Mouse (Mus musculus) heart, postnatal 0 days (tissue): ENCODE data around the gene Tent4a. TPM values are rescaled to one million over a fixed set of nuclear protein-coding genes. Genes with fewer than 3 reads are reported as not detected.

Source experiments
- ATAC-seq: fragments of 200-750 bp; cut with Nextera tagmentation; 2 replicates; pipeline ENCODE4 v1.8.0; 2017; ENCODE audit warnings: low read depth, moderate number of reproducible peaks, moderate library complexity; ENCODE audit not compliant: insufficient read depth
- DNase-seq: peaks from one replicate; pipeline ENCODE4 v3.0.0-alpha.2; 2016; ENCODE audit warnings: low spot score
- H3K27ac ChIP-seq: fragments of 300-500 bp; sonication (generic); 2 replicates; pipeline ENCODE4 v1.5.1; 2014; ENCODE audit warnings: low read depth, mild to moderate bottlenecking
- H3K27me3 ChIP-seq: fragments of 300-500 bp; sonication (generic); 2 replicates; pipeline ENCODE4 v1.6.1; 2014; ENCODE audit warnings: low read length, mixed read lengths; ENCODE audit not compliant: control insufficient read depth, insufficient read depth
- H3K36me3 ChIP-seq: fragments of 300-500 bp; sonication (generic); replicated peaks from 2 replicates; pipeline ENCODE4 v1.6.1; 2014; ENCODE audit warnings: low read length, mixed read lengths; ENCODE audit not compliant: control insufficient read depth, insufficient read depth
- H3K4me1 ChIP-seq: fragments of 300-500 bp; sonication (generic); 2 replicates; pipeline ENCODE4 v1.6.1; 2014; ENCODE audit warnings: antibody characterized with exemption; ENCODE audit not compliant: control insufficient read depth, insufficient read depth
- H3K4me2 ChIP-seq: fragments of 300-500 bp; sonication (generic); 2 replicates; pipeline ENCODE4 v1.6.1; 2014; ENCODE audit warnings: low read depth, mild to moderate bottlenecking, low read length, moderate library complexity
- H3K4me3 ChIP-seq: fragments of 300-500 bp; sonication (generic); 2 replicates; pipeline ENCODE4 v1.5.1; 2014; ENCODE audit warnings: low read depth, low read length
- H3K9ac ChIP-seq: fragments of 300-500 bp; sonication (generic); replicated peaks from 2 replicates; pipeline ENCODE4 v1.6.1; 2014; ENCODE audit warnings: low read depth, low read length, mixed read lengths
- H3K9me3 ChIP-seq: fragments of 300-500 bp; sonication (generic); replicated peaks from 2 replicates; pipeline ENCODE4 v1.6.1; 2016; ENCODE audit warnings: low read length; ENCODE audit not compliant: control insufficient read depth
- CTCF ChIP-seq: IDR thresholded peaks from 2 replicates; pipeline ENCODE4 v1.5.1; 2016; ENCODE audit warnings: antibody characterized with exemption, control low read depth, low read depth
- EP300 ChIP-seq: IDR thresholded peaks from 2 replicates; pipeline ENCODE4 v1.6.1; 2016; ENCODE audit warnings: antibody characterized with exemption, low read depth
- WGBS: fragments of 180-500 bp; shearing (Covaris S2); extraction: QIAGEN DNeasy Blood & Tissue Kit; methylation state at CpG from one replicate; pipeline ENCODE4 v1.1.7; 2014; 5-methylcytosine and 5-hydroxymethylcytosine counted together
- polyA plus RNA-seq: library from polyadenylated mRNA; unstranded; fragments of >200 nt; fragmentation: Nextera tagmentation; extraction: Ambion mirVana; gene quantifications from 2 replicates; pipeline ENCODE4 v1.2.1, GENCODE M21; 2015
- total RNA-seq: library from RNA; depleted of rRNA; stranded (reverse); fragments of >200 nt; gene quantifications from 2 replicates; pipeline ENCODE4 v1.2.3, GENCODE M21; 2014; ENCODE audit warnings: low replicate concordance

Tent4a gene
- total and polyA plus RNA-seq, 2 experiments from 2014 or later: 1.9 to 6.5 TPM

GRCm38 (mm10) chr13:69488565-69489255 is 45.7 kb downstream of the Tent4a start:
- no peak overlapping the region for H3K27ac ChIP-seq
- H3K4me1 ChIP-seq: peaks cover 7% of the 10 kb centered on the region; the same call in 1 of the 2 replicates
- H3K36me3 ChIP-seq: no peaks in the 10 kb centered on the region
- no peaks in the 10 kb centered on the region for H3K9me3 ChIP-seq
- ATAC-seq (no peak), DNase-seq (no peak)
- no peak overlapping the region for H3K9ac ChIP-seq
- no peak overlapping the region for H3K4me3 ChIP-seq
- no peak for TF ChIP-seq EP300
- TF ChIP-seq CTCF: no peak
- peaks cover 21% of the 10 kb centered on the region; the same call in 1 of the 2 replicates for H3K27me3 ChIP-seq
- WGBS: 30% methylated on average over 13 of the region's 13 CpGs
- H3K4me2 ChIP-seq: no peak overlapping the region

- WGBS: 2% methylated on average over 26 of the region's 26 CpGs
- Histone ChIP-seq H3K27ac (no peak overlapping the region), H3K36me3 (no peaks in the 10 kb centered on the region), H3K4me1 (peaks cover 9% of the 10 kb centered on the region), H3K9ac (no peak overlapping the region; the same call in 1 of the 2 replicates), H3K27me3 (peaks cover 21% of the 10 kb centered on the region; the same call in 1 of the 2 replicates), H3K4me3 (peak overlapping the region; percentile 25), H3K9me3 (no peaks in the 10 kb centered on the region), H3K4me2 (peak overlapping the region; percentile 59)
- no peak for DNase-seq
- no peak for ATAC-seq
- TF ChIP-seq CTCF (no peak), EP300 (no peak)
Observed at GRCm38 (mm10) chr13:69487611-69488275, 46.7 kb downstream of the Tent4a start.

GRCm38 (mm10) chr13:69487108-69487507 is 47.3 kb downstream of the Tent4a start:
- peaks cover 21% of the 10 kb centered on the region; the same call in 1 of the 2 replicates for H3K27me3 ChIP-seq

GRCm38 (mm10) chr13:69485833-69486232 is 48.6 kb downstream of the Tent4a start:
- no peak overlapping the region for H3K27ac ChIP-seq
- H3K27me3 ChIP-seq: peaks cover 21% of the 10 kb centered on the region; the same call in 1 of the 2 replicates
- H3K4me3 ChIP-seq: no peak overlapping the region
- H3K4me2 ChIP-seq: no peak overlapping the region
- no peak overlapping the region for H3K9ac ChIP-seq
- ATAC-seq (no peak), DNase-seq (no peak)
- WGBS: 49% methylated on average over 7 of the region's 7 CpGs
- H3K36me3 ChIP-seq: no peaks in the 10 kb centered on the region
- TF ChIP-seq EP300: no peak
- no peak for TF ChIP-seq CTCF
- H3K9me3 ChIP-seq: no peaks in the 10 kb centered on the region
- peaks cover 23% of the 10 kb centered on the region for H3K4me1 ChIP-seq

More at GRCm38 (mm10) chr13:69487108-69487507, 47.3 kb downstream of the Tent4a start:
- H3K9me3 ChIP-seq: no peaks in the 10 kb centered on the region
- DNase-seq (no peak), ATAC-seq (no peak)
- TF ChIP-seq EP300: no peak
- TF ChIP-seq CTCF: no peak
- no peak overlapping the region for H3K27ac ChIP-seq
- no peak overlapping the region for H3K4me2 ChIP-seq
- H3K9ac ChIP-seq: no peak overlapping the region
- peaks cover 12% of the 10 kb centered on the region for H3K4me1 ChIP-seq
- WGBS: 83% methylated on average over 7 of the region's 7 CpGs
- no peak overlapping the region for H3K4me3 ChIP-seq
- H3K36me3 ChIP-seq: no peaks in the 10 kb centered on the region

GRCm38 (mm10) chr13:69485326-69485725 is 49.1 kb downstream of the Tent4a start:
- DNase-seq: peak; percentile 65
- H3K9ac ChIP-seq: no peak overlapping the region
- 10% methylated on average over 6 of the region's 6 CpGs for WGBS
- H3K27ac ChIP-seq: no peak overlapping the region
- no peaks in the 10 kb centered on the region for H3K9me3 ChIP-seq
- peaks cover 21% of the 10 kb centered on the region; the same call in 1 of the 2 replicates for H3K27me3 ChIP-seq
- no peak overlapping the region for H3K4me3 ChIP-seq
- TF ChIP-seq EP300 (no peak), CTCF (peak; percentile 82)
- peaks cover 26% of the 10 kb centered on the region for H3K4me1 ChIP-seq
- no peak overlapping the region for H3K4me2 ChIP-seq
- no peak for ATAC-seq
- no peaks in the 10 kb centered on the region for H3K36me3 ChIP-seq
